Mouse (Mus musculus): ENCODE measurements at regions not wholly inside any gene's neighbourhood (a gene's known extent, or its start where the extent isn't known, plus 50 kb on each side); places are given as distances from the start of the nearest gene placed in this dataset.
A peak's percentile ranks its signal among the peaks of the same experiment; 100 is the strongest.
"Not testable (repeated sequence)": the region's sequence is repeated elsewhere in the genome, so short reads cannot be mapped to it uniquely, and the experiment has no call there.

- Histone ChIP-seq H3K9me3 (replicated peaks) (no peaks in the 10 kb centered on the region), H3K4me3 (no peak overlapping the region)
- no peak for ATAC-seq (ENCODE audit: low FRiP score)
Observed at GRCm38 (mm10) chr12:46636888-46637287, 181.8 kb downstream of the Nova1 start.

GRCm38 (mm10) chr12:46635125-46635772 lies 183.5 kb downstream of the Nova1 start:
- Histone ChIP-seq H3K4me3 (no peak overlapping the region), H3K27me3 (no peaks in the 10 kb centered on the region), H3K4me2 (replicated peaks) (no peak overlapping the region), H3K9ac (no peak overlapping the region), H3K9me3 (replicated peaks) (no peaks in the 10 kb centered on the region), H3K36me3 (no peaks in the 10 kb centered on the region), H3K4me1 (peaks cover 6% of the 10 kb centered on the region), H3K27ac (no peak overlapping the region)
- 7% methylated on average over 6 of the region's 6 CpGs for WGBS
- ATAC-seq (ENCODE audit: low FRiP score) = peak; percentile 92

More at GRCm38 (mm10) chr12:46636888-46637287, 181.8 kb downstream of the Nova1 start:
- H3K27ac ChIP-seq = no peak overlapping the region
- H3K4me2 ChIP-seq (replicated peaks) = no peak overlapping the region
- no peak overlapping the region for H3K9ac ChIP-seq
- H3K4me1 ChIP-seq = peaks cover 6% of the 10 kb centered on the region
- no peaks in the 10 kb centered on the region for H3K36me3 ChIP-seq
- no peaks in the 10 kb centered on the region for H3K27me3 ChIP-seq

- H3K27me3 ChIP-seq = no peaks in the 10 kb centered on the region
- 31% methylated on average over 1 of the region's 1 CpGs for WGBS
- H3K9me3 ChIP-seq (replicated peaks) = no peaks in the 10 kb centered on the region
- no peak overlapping the region for H3K4me3 ChIP-seq
- no peak overlapping the region for H3K27ac ChIP-seq
- ATAC-seq (ENCODE audit: low FRiP score) = no peak
- no peak overlapping the region for H3K4me2 ChIP-seq (replicated peaks)
- H3K4me1 ChIP-seq = peaks cover 6% of the 10 kb centered on the region
- no peaks in the 10 kb centered on the region for H3K36me3 ChIP-seq
- no peak overlapping the region for H3K9ac ChIP-seq
Observed at GRCm38 (mm10) chr12:46634771-46635124, 184.0 kb downstream of the Nova1 start.

- not testable (repeated sequence) for H3K4me1 ChIP-seq; ATAC-seq (ENCODE audit: low FRiP score); H3K9me3 ChIP-seq (replicated peaks); H3K27ac ChIP-seq; H3K9ac ChIP-seq; H3K4me2 ChIP-seq (replicated peaks); H3K4me3 ChIP-seq; H3K36me3 ChIP-seq; H3K27me3 ChIP-seq
Observed at GRCm38 (mm10) chr12:46632384-46632783, 186.3 kb downstream of the Nova1 start.

GRCm38 (mm10) chr12:46627320-46627719 lies 191.4 kb downstream of the Nova1 start:
- Histone ChIP-seq H3K4me3 (no peak overlapping the region), H3K9ac (no peak overlapping the region), H3K4me1 (no peaks in the 10 kb centered on the region), H3K9me3 (replicated peaks) (no peaks in the 10 kb centered on the region), H3K27me3 (no peaks in the 10 kb centered on the region), H3K36me3 (no peaks in the 10 kb centered on the region), H3K4me2 (replicated peaks) (no peak overlapping the region), H3K27ac (no peak overlapping the region)
- WGBS = 75% methylated on average over 2 of the region's 2 CpGs
- ATAC-seq (ENCODE audit: low FRiP score) = no peak

GRCm38 (mm10) chr12:46611439-46611838 lies 207.3 kb downstream of the Nova1 start:
- no peak overlapping the region for H3K9ac ChIP-seq
- H3K27ac ChIP-seq = no peak overlapping the region
- ATAC-seq (ENCODE audit: low FRiP score) = no peak
- 94% methylated on average over 2 of the region's 2 CpGs for WGBS
- H3K27me3 ChIP-seq = no peaks in the 10 kb centered on the region
- H3K4me2 ChIP-seq (replicated peaks) = no peak overlapping the region
- no peak overlapping the region for H3K4me3 ChIP-seq
- H3K36me3 ChIP-seq = no peaks in the 10 kb centered on the region
- H3K4me1 ChIP-seq = no peaks in the 10 kb centered on the region
- no peaks in the 10 kb centered on the region for H3K9me3 ChIP-seq (replicated peaks)

- H3K4me3 ChIP-seq = no peak overlapping the region
- ATAC-seq (ENCODE audit: low FRiP score) = peak; percentile 52; the same call in 1 of the 2 replicates
- H3K27me3 ChIP-seq = no peaks in the 10 kb centered on the region
- H3K9me3 ChIP-seq (replicated peaks) = no peaks in the 10 kb centered on the region
- H3K9ac ChIP-seq = no peak overlapping the region
- H3K27ac ChIP-seq = no peak overlapping the region
- H3K4me2 ChIP-seq (replicated peaks) = no peak overlapping the region
- no peaks in the 10 kb centered on the region for H3K36me3 ChIP-seq
- 57% methylated on average over 12 of the region's 12 CpGs for WGBS
- H3K4me1 ChIP-seq = no peaks in the 10 kb centered on the region
Observed at GRCm38 (mm10) chr12:46609580-46610311, 209.0 kb downstream of the Nova1 start.

GRCm38 (mm10) chr12:46608290-46608910 lies 210.3 kb downstream of the Nova1 start:
- ATAC-seq (ENCODE audit: low FRiP score) = no peak
- H3K27me3 ChIP-seq = no peaks in the 10 kb centered on the region
- WGBS = 67% methylated on average over 10 of the region's 10 CpGs

GRCm38 (mm10) chr12:46597200-46597599 lies 221.5 kb downstream of the Nova1 start:
- Histone ChIP-seq H3K27me3 (no peaks in the 10 kb centered on the region), H3K4me2 (replicated peaks) (no peak overlapping the region), H3K9ac (no peak overlapping the region), H3K4me1 (peaks cover 4% of the 10 kb centered on the region; the same call in 1 of the 2 replicates), H3K36me3 (no peaks in the 10 kb centered on the region), H3K4me3 (no peak overlapping the region), H3K9me3 (replicated peaks) (no peaks in the 10 kb centered on the region), H3K27ac (no peak overlapping the region)
- ATAC-seq (ENCODE audit: low FRiP score) = no peak
- WGBS = 31% methylated on average over 4 of the region's 4 CpGs

More at GRCm38 (mm10) chr12:46608290-46608910, 210.3 kb downstream of the Nova1 start:
- no peaks in the 10 kb centered on the region for H3K36me3 ChIP-seq
- H3K4me2 ChIP-seq (replicated peaks) = no peak overlapping the region
- no peak overlapping the region for H3K9ac ChIP-seq
- no peaks in the 10 kb centered on the region for H3K9me3 ChIP-seq (replicated peaks)
- no peak overlapping the region for H3K27ac ChIP-seq
- H3K4me1 ChIP-seq = no peaks in the 10 kb centered on the region
- H3K4me3 ChIP-seq = no peak overlapping the region

- 70% methylated on average over 2 of the region's 2 CpGs for WGBS
- H3K4me1 ChIP-seq = no peaks in the 10 kb centered on the region
- H3K9ac ChIP-seq = no peak overlapping the region
- no peak overlapping the region for H3K4me2 ChIP-seq (replicated peaks)
- no peaks in the 10 kb centered on the region for H3K27me3 ChIP-seq
- H3K27ac ChIP-seq = no peak overlapping the region
- no peaks in the 10 kb centered on the region for H3K9me3 ChIP-seq (replicated peaks)
- H3K4me3 ChIP-seq = no peak overlapping the region
- no peak for ATAC-seq (ENCODE audit: low FRiP score)
- no peaks in the 10 kb centered on the region for H3K36me3 ChIP-seq
Observed at GRCm38 (mm10) chr12:46568665-46569064, 250.1 kb downstream of the Nova1 start.

GRCm38 (mm10) chr12:46566324-46566723 lies 252.4 kb downstream of the Nova1 start:
- Histone ChIP-seq H3K9ac (no peak overlapping the region), H3K27me3 (no peaks in the 10 kb centered on the region), H3K36me3 (no peaks in the 10 kb centered on the region), H3K9me3 (replicated peaks) (no peaks in the 10 kb centered on the region), H3K27ac (no peak overlapping the region), H3K4me3 (no peak overlapping the region), H3K4me2 (replicated peaks) (no peak overlapping the region), H3K4me1 (no peaks in the 10 kb centered on the region)
- ATAC-seq (ENCODE audit: low FRiP score) = no peak
- 43% methylated on average over 2 of the region's 2 CpGs for WGBS

- H3K27ac ChIP-seq = no peak overlapping the region
- ATAC-seq (ENCODE audit: low FRiP score) = peak; percentile 60; the same call in 1 of the 2 replicates
- 29% methylated on average over 3 of the region's 3 CpGs for WGBS
- H3K36me3 ChIP-seq = no peaks in the 10 kb centered on the region
- no peak overlapping the region for H3K4me2 ChIP-seq (replicated peaks)
- no peaks in the 10 kb centered on the region for H3K27me3 ChIP-seq
- no peak overlapping the region for H3K4me3 ChIP-seq
- H3K9me3 ChIP-seq (replicated peaks) = no peaks in the 10 kb centered on the region
- no peaks in the 10 kb centered on the region for H3K4me1 ChIP-seq
- no peak overlapping the region for H3K9ac ChIP-seq
Observed at GRCm38 (mm10) chr12:46520942-46521341, 297.8 kb downstream of the Nova1 start.
